Mouse (Mus musculus) E14TG2a.4 (cell line): Measurements from ENCODE around the gene Traf1.

Experiments
- H3K27me3 ChIP-seq: 2 replicates; pipeline ENCODE4 v1.6.1; 2014; ENCODE audit warnings: low read length, control low read depth; ENCODE audit not compliant: insufficient read depth
- H3K36me3 ChIP-seq: 2 replicates; pipeline ENCODE4 v1.6.1; 2014; ENCODE audit warnings: low read length, control low read depth; ENCODE audit not compliant: insufficient read depth
- H3K4me1 ChIP-seq: replicated peaks from 2 replicates; pipeline ENCODE4 v1.6.1; 2014; ENCODE audit warnings: low read depth, low read length, control low read depth
- H3K4me3 ChIP-seq: replicated peaks from 2 replicates; pipeline ENCODE4 v1.5.1; 2014; ENCODE audit warnings: mild to moderate bottlenecking, low read length
- H3K9me3 ChIP-seq: 2 replicates; pipeline ENCODE4 v1.6.1; 2014; ENCODE audit warnings: low read length, control low read depth
- CTCF ChIP-seq: conservative IDR thresholded peaks from 2 replicates; pipeline ENCODE4 v1.5.1; 2014; ENCODE audit warnings: low read length
- NANOG ChIP-seq: IDR thresholded peaks from 2 replicates; pipeline ENCODE4 v1.6.1; 2014; ENCODE audit warnings: borderline replicate concordance, low read length, mixed read lengths
- POU5F1 ChIP-seq: IDR thresholded peaks from 2 replicates; pipeline ENCODE4 v1.6.1; 2014; ENCODE audit warnings: low read length, borderline replicate concordance

Gene Traf1

GRCm38 (mm10) chr2:34984885-34985284 is 23.3 kb upstream of the Traf1 start:
- Histone ChIP-seq H3K4me3 (no peak overlapping the region), H3K4me1 (peaks cover 18% of the 10 kb centered on the region), H3K36me3 (no peaks in the 10 kb centered on the region), H3K27me3 (peaks cover 22% of the 10 kb centered on the region), H3K9me3 (no peaks in the 10 kb centered on the region)
- no peak for TF ChIP-seq NANOG
- no peak for TF ChIP-seq POU5F1
- TF ChIP-seq CTCF = no peak

DNA sequence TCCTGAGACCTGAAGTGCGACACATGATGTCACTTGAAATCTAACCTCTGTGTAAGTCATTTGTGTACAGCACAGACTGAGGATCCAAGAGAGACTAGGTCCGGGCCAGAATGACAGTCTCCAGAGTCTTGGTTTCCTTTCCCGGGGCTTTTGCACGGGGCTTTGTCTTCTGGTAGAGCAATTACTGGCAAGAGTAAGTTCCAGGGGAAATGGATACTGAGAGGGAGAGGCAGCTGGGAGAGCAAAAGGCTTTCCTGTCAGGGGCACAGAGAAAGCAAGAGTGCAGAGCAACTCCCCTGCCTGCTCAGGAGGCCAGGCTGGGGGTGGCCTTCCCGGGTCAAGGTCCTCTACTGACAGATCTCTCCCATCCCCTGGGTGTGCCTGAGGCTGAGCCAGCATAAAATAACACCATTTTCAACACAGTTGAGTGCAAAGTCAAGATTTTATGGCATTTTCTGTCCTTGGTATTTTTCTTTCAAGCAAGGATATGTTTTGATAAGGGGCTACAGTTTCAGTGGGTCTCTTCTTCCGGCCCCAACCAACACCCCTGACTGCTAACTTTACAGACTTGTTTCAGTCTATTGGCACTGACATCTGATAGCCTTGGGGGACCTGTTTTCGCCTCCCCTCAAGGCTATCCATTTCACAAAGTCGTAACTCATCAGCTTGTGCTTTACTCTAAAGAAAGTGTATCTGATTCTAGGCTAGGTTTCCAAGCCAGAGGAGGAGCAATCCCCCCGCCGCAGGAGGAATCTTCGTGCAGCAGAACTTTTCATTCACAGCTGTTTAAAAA is 21.5 kb upstream of the Traf1 start:
- TF ChIP-seq POU5F1 = no peak
- no peak for TF ChIP-seq CTCF
- TF ChIP-seq NANOG = no peak
- Histone ChIP-seq H3K4me3 (no peak overlapping the region), H3K27me3 (peaks cover 22% of the 10 kb centered on the region; the same call in 1 of the 2 replicates), H3K9me3 (no peaks in the 10 kb centered on the region), H3K36me3 (no peaks in the 10 kb centered on the region), H3K4me1 (peaks cover 18% of the 10 kb centered on the region)

DNA sequence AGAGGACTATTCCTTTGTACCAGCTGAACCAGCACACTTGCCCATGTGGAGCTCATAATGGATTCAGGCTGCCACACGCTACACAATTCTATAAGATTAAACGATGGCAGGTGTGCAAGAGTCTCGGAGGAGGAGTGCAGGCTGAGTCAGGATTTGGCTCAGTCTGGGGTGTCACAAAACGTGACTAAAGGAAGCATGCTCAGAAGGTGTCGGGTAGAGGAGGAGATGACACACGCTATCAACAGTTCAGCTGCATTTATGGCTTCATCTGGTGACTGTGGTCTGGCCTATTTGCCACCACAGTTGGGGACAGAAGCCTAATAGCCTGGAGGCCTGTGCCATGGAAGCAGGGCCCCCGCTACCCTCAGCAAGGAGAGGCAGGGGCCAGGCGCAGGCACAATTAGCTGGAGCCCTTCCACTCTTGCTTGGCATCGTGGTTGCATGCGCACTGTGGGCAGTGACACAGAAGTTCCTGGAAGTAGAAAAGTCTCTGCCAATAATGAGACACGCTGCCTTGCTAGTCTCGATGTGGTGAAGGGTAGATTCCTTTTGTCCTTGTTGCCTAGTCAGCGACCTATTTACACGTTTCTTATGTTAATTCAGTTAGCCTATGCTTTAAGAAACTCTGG is 20.6 kb upstream of the Traf1 start:
- Histone ChIP-seq H3K36me3 (no peaks in the 10 kb centered on the region), H3K9me3 (no peaks in the 10 kb centered on the region), H3K27me3 (peaks cover 22% of the 10 kb centered on the region; the same call in 1 of the 2 replicates), H3K4me3 (peak overlapping the region; percentile 17; the same call in 1 of the 2 replicates), H3K4me1 (peaks cover 18% of the 10 kb centered on the region)
- no peak for TF ChIP-seq NANOG
- no peak for TF ChIP-seq CTCF
- TF ChIP-seq POU5F1 = no peak

GRCm38 (mm10) chr2:34979459-34980011 is 18.0 kb upstream of the Traf1 start:
- no peak for TF ChIP-seq POU5F1
- TF ChIP-seq NANOG = no peak
- TF ChIP-seq CTCF = no peak
- Histone ChIP-seq H3K4me1 (peaks cover 18% of the 10 kb centered on the region), H3K4me3 (no peak overlapping the region), H3K27me3 (peaks cover 20% of the 10 kb centered on the region), H3K9me3 (peaks cover 6% of the 10 kb centered on the region; the same call in 1 of the 2 replicates), H3K36me3 (no peaks in the 10 kb centered on the region)

- H3K4me1 ChIP-seq = peaks cover 15% of the 10 kb centered on the region
- H3K9me3 ChIP-seq = peaks cover 6% of the 10 kb centered on the region; the same call in 1 of the 2 replicates
- H3K4me3 ChIP-seq = no peak overlapping the region
- TF ChIP-seq NANOG = no peak
- no peak for TF ChIP-seq POU5F1
- TF ChIP-seq CTCF = no peak
- no peaks in the 10 kb centered on the region for H3K36me3 ChIP-seq
- peaks cover 17% of the 10 kb centered on the region for H3K27me3 ChIP-seq
Measured at GRCm38 (mm10) chr2:34978226-34978625, 16.7 kb upstream of the Traf1 start.

DNA sequence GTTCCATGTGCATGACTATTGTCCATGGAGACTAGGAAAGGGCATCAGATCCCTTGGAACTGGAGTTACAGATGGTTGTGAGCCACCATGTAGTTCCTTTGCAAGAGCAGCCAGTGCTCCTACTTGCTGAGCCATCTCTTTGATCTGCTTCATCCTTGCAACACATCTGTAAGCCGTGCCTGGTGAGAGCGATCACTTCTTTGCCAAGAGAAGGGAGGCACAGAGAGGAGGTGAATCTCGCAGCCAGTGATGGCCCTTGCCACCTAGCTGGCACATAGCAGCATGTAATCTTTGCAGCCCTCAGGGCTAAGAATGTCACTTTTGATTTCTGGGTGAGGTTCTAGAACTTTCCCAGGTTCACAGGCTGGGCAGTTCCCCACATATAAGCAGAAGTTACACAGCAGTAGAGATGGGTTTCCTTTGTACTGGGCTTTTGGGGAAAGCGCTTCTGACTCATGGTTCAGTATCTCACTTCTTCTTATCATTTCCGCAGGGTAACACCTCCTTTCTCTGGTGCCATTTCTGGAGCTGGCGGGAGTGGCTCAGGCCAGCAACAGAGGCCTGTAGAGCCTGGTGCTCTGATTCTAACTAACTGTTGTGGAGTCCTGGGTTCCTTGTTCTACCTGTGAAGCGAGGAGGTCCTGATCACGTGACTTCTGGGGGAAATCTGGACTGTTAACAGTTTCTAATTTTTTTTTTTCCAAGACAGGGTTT is 15.5 kb upstream of the Traf1 start:
- TF ChIP-seq NANOG (no peak), POU5F1 (no peak), CTCF (no peak)

GRCm38 (mm10) chr2:34976447-34976846 is 14.9 kb upstream of the Traf1 start:
- Histone ChIP-seq H3K9me3 (peaks cover 6% of the 10 kb centered on the region; the same call in 1 of the 2 replicates), H3K4me3 (no peak overlapping the region), H3K36me3 (no peaks in the 10 kb centered on the region), H3K4me1 (peaks cover 14% of the 10 kb centered on the region), H3K27me3 (peaks cover 10% of the 10 kb centered on the region)
- TF ChIP-seq POU5F1 (no peak), NANOG (no peak), CTCF (no peak)

More for the DNA sequence above, 15.5 kb upstream of the Traf1 start:
- H3K9me3 ChIP-seq = peaks cover 6% of the 10 kb centered on the region; the same call in 1 of the 2 replicates
- H3K4me3 ChIP-seq = no peak overlapping the region
- H3K4me1 ChIP-seq = peaks cover 15% of the 10 kb centered on the region
- H3K36me3 ChIP-seq = no peaks in the 10 kb centered on the region
- peaks cover 15% of the 10 kb centered on the region for H3K27me3 ChIP-seq

DNA sequence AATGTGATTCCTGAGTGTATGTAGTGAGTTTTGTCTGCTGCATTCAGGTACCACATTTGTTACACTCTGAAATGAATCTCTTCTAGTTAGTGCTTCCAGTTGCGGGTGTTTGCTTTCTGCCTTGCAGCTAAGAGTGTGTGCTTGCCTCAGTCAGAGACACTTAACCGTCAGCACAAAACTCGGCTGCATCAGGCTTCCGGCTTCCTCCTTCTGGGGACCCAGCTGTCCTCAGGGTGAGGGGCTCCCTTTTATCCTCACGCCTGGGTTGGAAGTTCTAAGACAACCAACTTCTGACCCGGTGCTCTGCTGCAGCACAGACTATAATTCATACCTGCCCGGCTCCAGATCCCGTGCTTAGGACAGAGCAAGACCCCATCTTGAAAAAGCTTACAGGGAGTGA is 11.5 kb upstream of the Traf1 start:
- peaks cover 14% of the 10 kb centered on the region for H3K4me1 ChIP-seq
- no peak for TF ChIP-seq CTCF
- TF ChIP-seq POU5F1 = no peak
- no peak for TF ChIP-seq NANOG
- no peaks in the 10 kb centered on the region for H3K36me3 ChIP-seq
- H3K4me3 ChIP-seq = no peak overlapping the region
- H3K9me3 ChIP-seq = peaks cover 6% of the 10 kb centered on the region; the same call in 1 of the 2 replicates
- H3K27me3 ChIP-seq = peaks cover 9% of the 10 kb centered on the region
